Mouse (Mus musculus) lung, embryonic 14.5 days (tissue): ENCODE results near the gene Acaa1a. TPM values are rescaled to one million over a fixed set of nuclear protein-coding genes. Genes with fewer than 3 reads are reported as not detected.
A peak's percentile ranks its signal among the peaks of the same experiment; 100 is the strongest.
"Not testable (repeated sequence)": the region's sequence is repeated elsewhere in the genome, so short reads cannot be mapped to it uniquely, and the experiment has no call there.

Experiments
- ATAC-seq: fragments of 200-750 bp; cut with Nextera tagmentation; 2 replicates; pipeline ENCODE4 v1.8.0; 2017; ENCODE audit warnings: mild to moderate bottlenecking, moderate TSS enrichment, moderate library complexity; ENCODE audit not compliant: insufficient read depth
- DNase-seq: peaks from one replicate; pipeline ENCODE4 v3.0.0-alpha.2; 2015
- H3K27ac ChIP-seq: fragments of 300-500 bp; sonication (generic); 2 replicates; pipeline ENCODE4 v1.5.1; 2014; ENCODE audit warnings: low read depth, mild to moderate bottlenecking, moderate library complexity
- H3K27me3 ChIP-seq: fragments of 300-500 bp; sonication (generic); 2 replicates; pipeline ENCODE4 v1.6.1; 2014; ENCODE audit warnings: low read length, control low read depth; ENCODE audit not compliant: insufficient read depth
- H3K36me3 ChIP-seq: fragments of 300-500 bp; sonication (generic); 2 replicates; pipeline ENCODE4 v1.6.1; 2014; ENCODE audit warnings: control low read depth; ENCODE audit not compliant: insufficient read depth
- H3K4me1 ChIP-seq: fragments of 300-500 bp; sonication (generic); 2 replicates; pipeline ENCODE4 v1.6.1; 2014; ENCODE audit warnings: antibody characterized with exemption, control low read depth; ENCODE audit not compliant: insufficient read depth
- H3K4me2 ChIP-seq: fragments of 300-500 bp; sonication (generic); 2 replicates; pipeline ENCODE4 v1.6.1; 2014; ENCODE audit warnings: mild to moderate bottlenecking
- H3K4me3 ChIP-seq: fragments of 300-500 bp; sonication (generic); 2 replicates; pipeline ENCODE4 v1.5.1; 2014; ENCODE audit warnings: low read depth, low read length
- H3K9ac ChIP-seq: fragments of 300-500 bp; sonication (generic); 2 replicates; pipeline ENCODE4 v1.6.1; 2014
- H3K9me3 ChIP-seq: fragments of 300-500 bp; sonication (generic); 2 replicates; pipeline ENCODE4 v1.6.1; 2016; ENCODE audit warnings: low read depth, low read length, control low read depth
- CTCF ChIP-seq: IDR thresholded peaks from 2 replicates; pipeline ENCODE4 v1.5.1; 2016; ENCODE audit warnings: antibody characterized with exemption, low read depth
- WGBS: fragments of 180-500 bp; shearing (Covaris S2); extraction: QIAGEN DNeasy Blood & Tissue Kit; methylation state at CpG from one replicate; pipeline ENCODE4 v1.1.7; 2014; 5-methylcytosine and 5-hydroxymethylcytosine counted together
- polyA plus RNA-seq: library from polyadenylated mRNA; unstranded; fragments of >200 nt; fragmentation: Nextera tagmentation; extraction: Ambion mirVana; gene quantifications from 2 replicates; pipeline ENCODE4 v1.2.1, GENCODE M21; 2014

Gene Acaa1a
- polyA plus RNA-seq, 1 experiment from 2014 or later: 87.1 TPM

- H3K27ac ChIP-seq: no peak overlapping the region
- no peak for TF ChIP-seq CTCF
- no peaks in the 10 kb centered on the region for H3K36me3 ChIP-seq
- DNase-seq (no peak), ATAC-seq (no peak)
- no peaks in the 10 kb centered on the region for H3K4me1 ChIP-seq
- H3K4me2 ChIP-seq: no peak overlapping the region
- no peak overlapping the region for H3K4me3 ChIP-seq
- H3K9me3 ChIP-seq: no peaks in the 10 kb centered on the region
- 72% methylated on average over 12 of the region's 12 CpGs for WGBS
- H3K9ac ChIP-seq: no peak overlapping the region
- H3K27me3 ChIP-seq: no peaks in the 10 kb centered on the region
These were observed 23.8 kb downstream of the Acaa1a start for GRCm38 (mm10) chr9:119363229-119363628.

- no peaks in the 10 kb centered on the region for H3K27me3 ChIP-seq
- 54% methylated on average over 7 of the region's 7 CpGs for WGBS
- peak; percentile 48 for DNase-seq
These were observed 25.8 kb downstream of the Acaa1a start, which contains the start of gene Slc22a14 for GRCm38 (mm10) chr9:119365284-119365683. Slc22a14 (minus strand) TSS chr9:119365553.

GRCm38 (mm10) chr9:119368367-119368766, 28.9 kb downstream of the Acaa1a start:
- Histone ChIP-seq H3K27ac (no peak overlapping the region), H3K9ac (no peak overlapping the region), H3K4me2 (no peak overlapping the region), H3K27me3 (no peaks in the 10 kb centered on the region), H3K4me1 (no peaks in the 10 kb centered on the region), H3K4me3 (no peak overlapping the region), H3K9me3 (no peaks in the 10 kb centered on the region), H3K36me3 (0 out of 2 replicates have a peak, but pooled peaks cover 4% of the 10 kb centered on the region)
- no peak for ATAC-seq
- no peak for TF ChIP-seq CTCF
- DNase-seq: no peak
- WGBS: 94% methylated on average over 3 of the region's 3 CpGs

More at GRCm38 (mm10) chr9:119365284-119365683, 25.8 kb downstream of the Acaa1a start, which contains the start of gene Slc22a14:
- Histone ChIP-seq H3K4me1 (no peaks in the 10 kb centered on the region), H3K4me2 (no peak within 1 kb of the TSS), H3K36me3 (0 out of 2 replicates have a peak, but pooled peaks cover 4% of the 10 kb centered on the region), H3K9me3 (no peaks in the 10 kb centered on the region), H3K27ac (no peak within 1 kb of the TSS), H3K4me3 (no peak within 1 kb of the TSS), H3K9ac (no peak within 1 kb of the TSS)
- TF ChIP-seq CTCF: no peak
- ATAC-seq: no peak

- not testable (repeated sequence) for H3K4me1 ChIP-seq, H3K4me3 ChIP-seq, H3K27ac ChIP-seq, H3K9me3 ChIP-seq, H3K36me3 ChIP-seq, DNase-seq, H3K4me2 ChIP-seq, H3K27me3 ChIP-seq, ATAC-seq, H3K9ac ChIP-seq
- peak; percentile 28; the same call in 1 of the 2 replicates for TF ChIP-seq CTCF
- WGBS: 75% methylated on average over 4 of the region's 4 CpGs
These were observed 31.3 kb downstream of the Acaa1a start for GRCm38 (mm10) chr9:119370770-119371169.

- H3K4me1 ChIP-seq: no peaks in the 10 kb centered on the region
- no peaks in the 10 kb centered on the region for H3K27me3 ChIP-seq
- TF ChIP-seq CTCF: no peak
- no peak overlapping the region for H3K27ac ChIP-seq
- no peak overlapping the region for H3K4me3 ChIP-seq
- DNase-seq (no peak), ATAC-seq (no peak)
- H3K9ac ChIP-seq: no peak overlapping the region
- H3K9me3 ChIP-seq: no peaks in the 10 kb centered on the region
- H3K36me3 ChIP-seq: 0 out of 2 replicates have a peak, but pooled peaks cover 4% of the 10 kb centered on the region
- no peak overlapping the region for H3K4me2 ChIP-seq
- WGBS: 59% methylated on average over 4 of the region's 4 CpGs
These were observed 31.8 kb downstream of the Acaa1a start for GRCm38 (mm10) chr9:119371251-119371650.

GRCm38 (mm10) chr9:119375008-119375407, 35.5 kb downstream of the Acaa1a start:
- H3K4me2 ChIP-seq: no peak overlapping the region
- H3K9ac ChIP-seq: no peak overlapping the region
- ATAC-seq (no peak), DNase-seq (no peak)
- H3K4me3 ChIP-seq: no peak overlapping the region
- no peak overlapping the region for H3K27ac ChIP-seq
- TF ChIP-seq CTCF: no peak
- H3K4me1 ChIP-seq: no peaks in the 10 kb centered on the region
- 53% methylated on average over 3 of the region's 3 CpGs for WGBS
- no peaks in the 10 kb centered on the region for H3K36me3 ChIP-seq
- no peaks in the 10 kb centered on the region for H3K9me3 ChIP-seq
- H3K27me3 ChIP-seq: no peaks in the 10 kb centered on the region

GRCm38 (mm10) chr9:119375556-119375955, 36.1 kb downstream of the Acaa1a start:
- no peak overlapping the region for H3K4me3 ChIP-seq
- no peak for TF ChIP-seq CTCF
- ATAC-seq (no peak), DNase-seq (no peak)
- no peaks in the 10 kb centered on the region for H3K9me3 ChIP-seq
- no peak overlapping the region for H3K4me2 ChIP-seq
- no peak overlapping the region for H3K9ac ChIP-seq
- no peaks in the 10 kb centered on the region for H3K4me1 ChIP-seq
- 47% methylated on average over 6 of the region's 6 CpGs for WGBS
- H3K27ac ChIP-seq: no peak overlapping the region
- no peaks in the 10 kb centered on the region for H3K36me3 ChIP-seq
- H3K27me3 ChIP-seq: no peaks in the 10 kb centered on the region
